Mouse (Mus musculus) heart, postnatal 25 days (tissue): ENCODE measurements at regions not wholly inside any gene's neighbourhood (a gene's known extent, or its start where the extent isn't known, plus 50 kb on each side); places are given as distances from the start of the nearest gene placed in this dataset.

Source experiments
- DNase-seq: peaks from one replicate; pipeline ENCODE4 v3.0.0; 2022; ENCODE audit warnings: low spot score
- intact Hi-C: fragments of 180-260 bp; cut with DNase I; formaldehyde crosslinking; loops from one replicate; pipeline ENCODE4 v1.15.1; 2025

DNA sequence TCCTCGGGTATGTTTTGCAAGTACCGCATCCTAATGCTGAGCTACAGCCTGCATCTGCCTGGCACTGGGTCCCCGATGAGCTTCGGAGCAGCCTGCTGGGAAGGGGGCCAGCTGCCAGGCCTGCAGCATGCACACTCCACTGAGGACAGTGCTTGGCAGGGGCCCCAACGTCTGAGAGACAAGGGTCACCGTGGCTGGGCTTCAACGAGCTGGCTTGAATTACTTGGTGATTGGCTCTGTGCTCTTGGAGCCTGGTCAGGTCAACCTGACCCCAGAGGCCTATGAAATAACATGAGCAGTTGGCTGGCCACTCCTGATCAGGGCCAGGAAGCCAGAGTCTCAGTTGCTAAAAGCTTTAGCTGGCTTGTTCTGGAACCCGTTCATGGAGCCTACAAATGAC lies 227.5 kb downstream of the Rybp start:
- intact Hi-C loops: loop anchor here (5.0 kb wide), 2 partner anchors 82 to 88 kb away; no protein-coding TSS in a partner anchor
- DNase-seq: peak; percentile 68

DNA sequence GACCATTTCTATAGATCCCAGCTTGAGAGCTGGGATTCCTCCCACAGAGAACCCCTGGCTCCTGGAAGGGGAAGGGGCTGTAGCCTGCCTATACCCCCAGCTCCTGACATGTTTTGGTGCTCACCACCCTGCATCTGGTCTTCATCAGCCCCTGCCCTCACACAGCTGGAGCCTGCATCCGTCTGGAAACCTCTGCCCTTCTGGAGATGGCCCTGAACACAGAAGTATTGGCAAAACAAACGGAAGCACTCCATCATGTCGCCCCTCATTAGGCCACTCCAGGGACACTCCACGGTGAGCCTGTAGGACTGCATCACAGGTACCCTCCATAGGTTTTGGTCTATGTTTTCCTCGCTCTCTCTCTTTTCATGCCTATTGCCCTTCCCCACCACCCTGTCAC lies 231.3 kb downstream of the Rybp start:
- DNase-seq: no peak
- intact Hi-C loops: loop anchor here (5.0 kb wide), 2 partner anchors 84 to 86 kb away; no protein-coding TSS in a partner anchor

DNA sequence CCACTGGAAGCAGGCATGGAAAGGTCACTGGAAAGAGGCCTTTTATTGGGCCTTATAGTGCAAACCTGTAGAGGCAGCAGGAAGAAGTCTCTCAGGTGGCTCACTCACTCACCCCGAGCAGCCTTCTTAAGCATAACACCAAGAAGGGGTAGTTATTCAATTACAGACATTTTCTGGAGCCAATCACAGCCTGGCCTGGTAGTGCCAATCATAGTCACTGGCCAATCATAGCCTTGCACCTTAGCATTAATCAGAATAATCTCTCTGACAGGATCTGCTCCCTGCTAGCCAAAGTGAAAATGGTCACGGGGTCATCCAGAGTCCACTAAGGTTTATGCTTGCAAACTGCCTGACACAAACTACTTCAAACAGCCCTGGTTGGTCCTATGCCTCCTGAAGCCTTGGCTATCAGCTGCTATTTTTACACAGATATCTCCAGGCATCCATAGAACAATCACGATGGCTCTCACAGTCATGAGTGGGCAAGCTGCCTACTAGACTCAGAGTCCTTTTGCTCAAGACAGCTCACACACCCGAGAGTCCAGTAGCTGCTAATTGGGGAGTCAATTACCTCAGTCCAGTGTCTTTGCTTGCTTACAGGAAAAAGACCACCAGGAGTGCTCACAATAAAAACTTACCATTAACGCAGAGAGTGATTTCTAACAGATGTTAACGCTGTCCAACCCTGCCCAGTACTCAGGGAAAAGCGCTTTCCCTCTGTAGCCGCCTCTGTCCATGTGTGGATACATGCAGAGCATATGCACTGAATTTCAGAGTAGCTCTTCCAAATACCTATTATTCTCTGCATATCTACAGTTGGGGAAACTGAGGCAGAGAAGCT lies 234.1 kb downstream of the Rybp start:
- intact Hi-C loops: no loop called here
- DNase-seq: no peak

DNA sequence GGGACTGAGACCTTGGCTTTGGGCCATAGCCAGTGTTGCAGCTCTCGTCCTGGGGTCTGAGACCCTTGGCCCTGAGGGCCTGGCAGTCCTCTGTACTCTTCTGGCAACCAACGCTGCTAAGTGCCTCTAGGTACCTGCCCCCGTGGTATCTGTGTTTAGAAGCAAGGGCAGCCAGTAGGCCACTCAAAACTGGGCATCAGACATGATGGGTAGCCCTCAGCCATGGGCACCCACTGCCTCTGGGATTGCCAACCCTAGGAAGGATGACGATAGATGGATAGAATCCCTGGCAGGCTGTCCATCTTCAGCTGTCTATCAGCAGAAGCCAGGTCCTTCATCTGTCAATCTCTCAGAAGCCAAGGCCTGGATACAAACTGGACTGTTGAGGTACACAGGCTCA lies 234.9 kb downstream of the Rybp start:
- intact Hi-C loops: no loop called here
- no peak for DNase-seq

DNA sequence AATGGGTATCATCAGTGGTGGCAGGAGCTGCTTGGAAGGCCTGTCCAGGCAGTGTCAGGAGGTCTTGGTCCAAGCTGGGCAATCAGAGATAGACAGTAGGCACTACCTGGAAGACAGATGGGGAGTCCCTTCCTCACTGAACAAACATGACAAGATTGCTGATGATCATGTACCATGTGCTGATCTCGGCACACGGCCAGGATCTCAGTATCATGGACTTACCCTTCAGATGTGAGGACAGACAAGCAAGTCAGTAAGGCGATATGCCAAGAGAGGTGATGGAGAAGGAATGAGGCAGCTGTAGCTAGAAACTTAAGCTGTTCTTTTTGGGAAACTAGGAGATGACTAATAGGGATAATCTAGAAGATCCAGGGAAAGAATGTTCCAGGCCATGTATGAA lies 238.2 kb downstream of the Rybp start:
- DNase-seq: no peak
- intact Hi-C loops: no loop called here

DNA sequence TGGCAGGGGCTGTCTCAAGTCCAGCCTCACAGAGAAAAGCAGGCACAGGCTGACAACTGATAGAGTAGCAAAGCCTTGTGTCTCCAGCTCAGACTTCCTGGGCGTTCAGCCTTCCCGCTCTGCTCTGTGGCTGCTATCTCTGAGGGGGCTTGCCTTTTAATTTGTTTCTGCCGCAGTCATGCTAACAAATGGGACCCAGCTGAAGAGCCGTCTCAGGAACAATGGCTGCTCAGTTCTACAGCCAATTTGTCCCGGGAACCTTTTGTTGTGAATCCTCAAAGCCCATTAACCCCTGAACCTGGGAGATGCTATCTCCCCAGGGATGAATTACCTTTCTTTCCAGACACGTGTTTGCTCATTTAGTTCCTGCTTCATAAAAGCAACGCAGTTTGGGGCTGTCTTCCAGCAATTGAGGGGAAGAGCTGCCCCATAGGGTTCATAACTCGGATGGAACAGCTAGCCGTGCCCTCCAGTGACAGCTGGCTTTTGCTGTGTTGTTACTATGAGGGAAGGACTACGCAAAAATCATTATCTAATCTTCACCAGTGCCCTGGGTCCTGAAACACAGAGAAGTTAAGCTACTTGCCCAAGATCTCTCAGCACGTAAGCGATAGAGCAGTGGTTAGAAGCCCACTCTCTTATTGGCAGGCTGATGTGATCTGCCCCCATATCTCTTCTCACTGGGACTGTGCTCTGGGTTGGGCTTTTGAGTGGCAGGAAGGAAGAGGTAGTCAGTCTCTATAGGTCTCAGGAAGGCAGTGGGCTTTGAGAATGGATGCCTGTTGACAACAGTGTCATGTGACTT lies 240.9 kb downstream of the Rybp start:
- no peak for DNase-seq

DNA sequence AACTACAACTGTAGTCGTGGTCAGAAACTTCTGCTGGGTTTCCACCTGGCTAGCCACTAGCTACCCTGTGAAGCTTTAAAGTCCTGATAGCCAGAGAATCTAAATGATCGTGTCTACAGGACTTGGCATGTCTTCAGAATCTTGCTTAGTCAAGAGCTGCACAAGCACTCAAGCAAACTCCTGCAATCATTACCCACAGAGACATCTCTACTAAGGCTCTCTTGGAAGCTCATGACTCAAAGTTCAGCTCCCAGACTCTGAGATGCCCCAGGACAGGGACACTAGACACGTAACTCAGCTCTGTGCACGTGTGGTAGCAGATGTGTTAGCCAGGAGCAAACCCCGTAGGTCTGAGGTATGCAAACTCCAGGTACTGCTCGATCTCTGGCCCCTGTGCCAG lies 242.2 kb downstream of the Rybp start:
- no peak for DNase-seq
- intact Hi-C loops: no loop called here

More for the DNA sequence above, 240.9 kb downstream of the Rybp start:
- intact Hi-C loops: no loop called here

DNA sequence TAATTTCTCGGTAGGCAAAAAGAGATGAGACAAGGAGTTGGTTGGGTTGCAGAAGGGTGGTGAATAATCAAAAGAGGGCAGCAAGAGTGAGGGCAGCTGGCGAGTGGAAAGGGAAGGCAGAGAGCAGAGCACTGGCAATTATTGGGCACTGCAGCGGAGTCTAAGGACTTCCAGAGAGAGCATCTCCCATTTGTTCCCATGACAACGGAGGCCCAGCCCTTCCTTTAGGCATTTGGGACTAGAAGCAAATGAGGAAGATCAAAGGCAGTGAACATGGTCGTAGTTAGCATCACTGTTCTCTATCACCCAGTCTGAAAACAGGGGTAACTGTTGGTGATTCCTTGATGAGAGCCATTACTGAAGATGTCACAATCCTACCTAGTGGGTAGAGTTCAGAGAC lies 246.1 kb downstream of the Rybp start:
- intact Hi-C loops: no loop called here
- DNase-seq: no peak

DNA sequence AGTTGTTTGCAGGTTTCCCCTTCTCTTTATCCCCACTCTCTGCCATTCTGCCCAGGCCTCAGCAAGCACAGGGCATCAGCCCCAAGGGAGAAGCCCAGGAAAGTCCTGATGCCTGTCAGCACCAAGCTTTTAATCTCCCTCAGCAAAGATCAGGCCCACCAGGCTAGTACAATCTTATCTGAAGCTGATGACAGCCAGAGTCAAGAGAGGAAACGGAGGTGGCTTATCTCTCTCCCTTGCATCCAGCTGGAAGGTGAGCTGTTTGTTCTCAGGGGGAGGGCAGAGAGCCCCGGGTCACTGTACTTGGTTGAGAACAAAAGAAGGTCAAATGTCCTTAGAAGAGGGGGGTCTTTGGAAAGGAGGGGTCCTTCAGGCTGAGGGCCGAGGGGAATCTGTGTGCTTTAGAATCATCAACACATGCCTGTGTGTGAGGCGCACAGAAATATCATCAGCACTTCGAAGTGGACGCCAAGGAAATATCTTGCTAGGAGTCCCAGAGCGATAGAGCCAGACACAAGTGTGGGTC lies 246.8 kb downstream of the Rybp start:
- intact Hi-C loops: no loop called here
- no peak for DNase-seq

DNA sequence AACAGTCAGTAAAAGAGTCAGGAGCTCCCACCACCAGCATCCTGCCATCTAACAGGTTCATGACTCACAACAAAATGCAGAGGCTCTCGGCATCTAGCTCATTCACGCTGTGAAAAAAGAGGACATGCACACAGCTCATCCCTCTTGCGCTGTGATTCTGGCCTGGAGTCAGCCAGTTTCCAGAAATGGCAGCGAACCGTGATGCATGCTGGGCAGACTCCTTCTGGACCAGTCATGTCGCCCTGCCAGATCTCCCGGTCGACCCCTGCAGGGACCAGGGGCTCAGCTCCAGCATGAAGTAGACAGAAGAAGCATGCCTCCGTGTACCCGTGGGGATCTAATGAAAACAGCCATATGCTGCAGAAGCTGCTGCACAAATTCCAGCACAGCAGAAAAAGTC lies 254.6 kb downstream of the Rybp start:
- intact Hi-C loops: no loop called here
- no peak for DNase-seq

DNA sequence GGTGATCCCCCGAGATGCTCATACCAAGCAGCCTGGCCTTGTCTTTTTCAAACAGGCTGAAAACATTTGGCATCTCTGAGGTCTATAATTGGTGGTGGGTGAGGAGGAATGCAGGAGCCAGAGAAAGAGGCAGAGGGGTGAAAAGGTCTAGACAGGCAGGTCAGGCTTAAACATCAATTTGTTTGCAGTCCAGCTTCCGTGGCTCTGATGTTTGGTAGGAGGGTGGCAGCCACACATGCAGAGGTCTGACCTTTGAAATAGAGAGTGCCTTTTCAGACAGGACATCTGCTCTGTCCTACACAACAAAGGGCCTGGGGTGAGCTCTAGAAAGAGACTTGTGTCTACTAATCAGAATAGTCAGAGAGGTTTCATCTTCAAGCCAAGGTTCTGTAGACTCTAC lies 256.8 kb downstream of the Rybp start:
- DNase-seq: no peak
- intact Hi-C loops: no loop called here

DNA sequence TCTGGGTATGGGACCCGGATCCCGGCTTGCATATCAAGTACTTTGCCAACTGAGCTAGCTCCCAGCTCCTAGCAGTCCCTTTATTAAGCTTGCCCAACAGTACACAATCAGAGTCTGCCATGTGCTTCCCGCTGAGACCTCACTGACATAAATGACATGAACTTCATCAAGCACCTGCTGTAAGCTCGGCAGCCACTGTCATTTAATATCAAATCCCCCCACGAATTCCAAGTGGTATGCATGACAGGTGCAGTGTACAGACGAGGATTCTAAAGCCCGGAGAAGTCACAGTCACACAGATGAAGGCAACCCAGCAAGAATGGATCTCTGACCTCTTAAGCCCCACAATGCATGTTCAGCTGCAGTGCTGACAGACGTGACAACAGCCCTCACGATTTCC lies 257.3 kb downstream of the Rybp start:
- DNase-seq: no peak
- intact Hi-C loops: no loop called here

DNA sequence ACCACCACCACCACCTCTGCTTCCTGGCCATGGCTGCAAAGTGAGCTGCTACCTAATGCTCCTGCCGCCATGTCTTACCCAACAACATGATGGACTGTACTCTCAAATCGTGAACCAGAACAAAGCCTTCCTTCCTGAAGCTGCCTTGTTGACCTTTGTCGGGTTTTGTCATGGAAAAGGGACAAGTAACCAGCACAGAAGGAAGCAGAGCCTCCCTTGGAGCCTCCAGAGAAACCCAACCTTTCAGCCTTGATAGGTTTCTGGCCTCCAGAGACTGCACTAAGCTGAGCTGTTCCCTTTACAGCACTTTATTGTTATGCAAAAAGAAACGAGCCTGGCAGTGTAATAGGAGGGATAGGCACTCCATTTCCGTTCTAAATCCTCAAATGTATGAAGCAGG lies 259.8 kb downstream of the Rybp start:
- DNase-seq: no peak
- intact Hi-C loops: no loop called here

DNA sequence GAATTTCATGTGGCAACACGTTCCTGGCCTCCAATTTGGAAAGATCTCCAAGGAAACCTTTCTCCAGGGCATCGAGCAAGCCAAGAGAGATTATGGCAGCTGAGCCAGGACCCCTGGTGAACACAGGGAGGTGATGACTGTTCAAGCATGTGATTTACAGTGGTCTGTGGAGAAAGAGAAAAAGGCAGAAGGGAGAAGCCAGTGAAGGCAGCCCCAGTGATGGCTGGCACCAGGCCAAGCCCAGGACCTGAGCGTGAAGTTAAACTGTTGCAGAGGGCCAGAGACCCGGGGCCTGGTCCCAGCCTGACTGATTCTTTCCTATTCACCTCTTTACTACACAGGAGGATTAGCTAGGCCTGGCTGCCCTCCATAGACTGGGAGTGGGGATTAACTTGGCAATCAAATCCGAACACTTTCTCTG lies 261.7 kb downstream of the Rybp start:
- no peak for DNase-seq
- intact Hi-C loops: no loop called here

DNA sequence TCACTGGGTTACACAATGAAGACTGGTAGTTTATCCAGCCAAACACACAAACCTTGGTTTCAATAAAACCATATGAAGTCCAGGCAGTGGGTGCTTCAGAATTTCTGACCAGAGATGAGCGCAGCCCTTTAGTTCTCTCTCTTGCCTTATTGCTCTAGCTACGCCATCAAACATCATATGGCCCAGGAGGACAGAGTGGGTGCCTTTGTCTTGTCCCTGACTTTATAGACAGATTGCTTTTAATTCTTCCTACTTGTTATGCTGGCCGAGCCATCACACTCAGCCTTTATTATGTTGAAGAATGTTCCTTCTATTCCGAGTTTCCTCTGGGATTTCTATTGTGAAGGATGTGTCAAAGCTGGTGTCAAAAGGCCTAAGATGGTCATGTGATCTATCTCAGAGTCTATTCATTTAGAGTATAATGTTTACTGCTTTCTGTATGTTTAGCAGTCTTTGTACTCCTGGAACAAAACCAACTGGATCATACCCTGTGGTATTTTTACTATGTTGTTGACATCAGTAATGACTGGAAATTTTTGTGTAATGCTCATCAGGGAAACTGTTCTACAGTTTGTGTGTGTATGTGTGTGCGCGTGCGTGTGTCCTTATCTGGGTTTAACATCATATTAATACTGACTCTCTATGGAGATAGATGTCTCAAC lies 263.7 kb downstream of the Rybp start:
- DNase-seq: no peak
- intact Hi-C loops: no loop called here

DNA sequence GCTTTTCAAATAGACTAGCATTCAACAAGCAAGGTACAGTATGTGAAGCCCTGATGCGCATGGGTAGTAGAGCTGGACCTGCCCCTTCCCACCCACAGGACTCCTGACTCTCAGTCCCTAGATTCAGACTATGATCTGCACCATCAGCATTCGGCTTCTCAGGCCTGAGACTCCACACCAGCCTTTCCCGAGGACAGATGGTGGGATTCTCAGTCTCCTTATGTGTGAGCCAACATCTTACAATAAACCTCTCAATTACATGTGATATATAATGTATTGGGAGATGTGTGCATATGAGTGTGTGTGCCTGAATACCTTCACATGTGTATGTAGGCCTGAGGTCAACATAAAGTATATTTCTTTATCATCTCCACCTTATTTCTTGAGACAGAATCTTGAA lies 268.3 kb downstream of the Rybp start:
- intact Hi-C loops: no loop called here
- DNase-seq: no peak

DNA sequence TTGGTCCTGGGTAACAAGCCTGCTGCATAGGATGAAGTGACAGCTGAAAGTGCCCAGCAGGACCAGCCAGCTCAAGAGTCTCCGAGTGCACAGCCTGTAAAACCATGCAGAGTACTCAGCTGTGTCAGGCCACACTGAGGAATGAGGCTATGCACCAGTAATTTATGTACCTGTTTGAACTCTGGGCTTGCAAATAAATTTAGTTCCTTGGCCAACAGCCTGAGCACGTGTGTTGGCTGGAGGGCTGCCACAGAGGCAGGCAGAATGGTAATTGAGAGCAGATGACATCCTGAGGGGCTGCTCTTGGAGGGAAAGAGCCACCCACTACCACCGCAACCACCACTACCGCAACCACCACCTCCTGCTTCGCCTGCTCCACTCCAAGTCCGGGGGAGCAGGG lies 273.3 kb downstream of the Rybp start:
- intact Hi-C loops: no loop called here
- DNase-seq: no peak

DNA sequence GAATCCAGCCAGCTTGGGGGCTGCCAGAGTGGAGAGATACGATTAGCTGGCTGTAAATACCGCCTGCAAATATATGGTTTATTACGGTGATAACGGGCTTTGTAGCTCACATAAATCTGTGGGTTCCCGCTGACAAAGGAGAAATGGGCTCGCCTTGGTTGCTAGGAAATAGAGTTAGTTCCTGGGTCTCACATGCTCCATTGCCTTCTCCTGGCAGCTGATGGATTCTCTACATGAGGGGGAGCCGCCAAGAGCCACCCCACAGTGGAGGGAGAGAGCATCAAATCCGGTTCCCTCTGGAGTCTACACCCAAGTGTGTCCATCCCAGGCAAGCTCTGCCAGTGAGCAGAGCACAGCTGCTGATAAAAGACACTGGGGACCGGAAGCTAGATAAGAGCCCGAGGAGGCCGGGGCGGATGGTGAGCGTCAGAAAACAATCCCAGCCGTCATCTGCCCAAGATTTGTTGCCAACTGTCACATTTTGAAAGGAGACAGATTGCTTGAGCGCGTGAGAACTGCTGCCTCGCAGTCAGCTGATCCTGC lies 275.7 kb downstream of the Rybp start:
- intact Hi-C loops: no loop called here
- DNase-seq: peak; percentile 65

DNA sequence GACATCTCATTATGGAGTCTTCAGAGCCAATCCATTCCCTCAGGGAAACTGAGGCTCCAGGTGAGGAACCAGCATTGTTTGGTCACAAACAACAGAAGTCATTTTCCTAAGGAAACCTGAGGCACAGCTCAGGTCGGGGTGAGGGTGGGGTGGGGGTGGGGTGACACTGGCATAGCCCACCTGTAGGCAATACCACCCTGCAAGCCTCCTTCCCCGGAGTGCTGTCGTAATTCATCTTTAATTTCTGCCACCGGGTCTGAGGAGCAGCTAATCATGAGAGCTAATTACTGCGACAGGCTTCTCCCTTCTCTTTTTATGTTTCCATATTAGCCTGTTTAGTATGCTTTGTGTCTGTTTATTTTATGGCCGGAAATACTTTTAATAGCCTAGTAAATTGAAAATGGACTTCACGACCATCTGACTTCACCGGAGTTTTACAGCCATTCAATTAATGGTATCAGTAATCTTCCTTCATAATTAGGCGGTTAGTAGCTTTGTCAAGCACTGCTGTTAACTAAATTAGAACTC lies 276.3 kb downstream of the Rybp start:
- intact Hi-C loops: no loop called here
- no peak for DNase-seq

DNA sequence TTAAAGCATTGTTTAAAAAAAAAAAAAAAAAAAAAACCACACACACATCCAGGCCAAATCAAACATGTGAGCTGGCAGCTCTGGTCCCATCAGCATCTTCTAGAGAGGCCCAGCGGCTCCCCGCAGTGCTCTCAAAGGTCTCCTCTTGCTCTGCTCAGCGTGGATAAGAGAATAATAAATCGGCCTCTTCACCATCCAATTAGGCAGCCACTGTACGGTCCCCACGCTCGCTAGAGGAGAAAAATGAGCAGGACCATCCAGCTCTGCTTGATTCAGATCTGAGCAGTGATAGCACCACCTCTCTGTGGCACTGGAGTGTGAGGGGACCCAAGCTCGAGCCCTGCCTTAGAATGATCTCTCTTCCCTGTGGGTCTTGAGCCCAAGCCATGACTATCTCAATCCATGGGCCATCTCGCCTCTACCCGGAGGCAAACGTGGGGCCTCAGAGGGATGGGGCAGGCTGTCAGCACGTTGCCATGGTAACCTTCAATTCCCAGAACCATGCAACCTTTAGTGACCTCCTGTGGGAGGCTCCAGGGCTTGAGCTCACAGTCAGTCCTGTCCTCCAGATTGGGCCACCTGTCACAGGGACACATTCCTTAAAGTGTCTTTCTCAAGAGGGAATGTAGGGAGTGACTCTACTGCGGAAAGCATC lies 273.6 kb upstream of the Prok2 start:
- no peak for DNase-seq
- intact Hi-C loops: no loop called here
